10 mouse cellular contexts compared by ENCODE assay signal in the genomic region with DNA sequence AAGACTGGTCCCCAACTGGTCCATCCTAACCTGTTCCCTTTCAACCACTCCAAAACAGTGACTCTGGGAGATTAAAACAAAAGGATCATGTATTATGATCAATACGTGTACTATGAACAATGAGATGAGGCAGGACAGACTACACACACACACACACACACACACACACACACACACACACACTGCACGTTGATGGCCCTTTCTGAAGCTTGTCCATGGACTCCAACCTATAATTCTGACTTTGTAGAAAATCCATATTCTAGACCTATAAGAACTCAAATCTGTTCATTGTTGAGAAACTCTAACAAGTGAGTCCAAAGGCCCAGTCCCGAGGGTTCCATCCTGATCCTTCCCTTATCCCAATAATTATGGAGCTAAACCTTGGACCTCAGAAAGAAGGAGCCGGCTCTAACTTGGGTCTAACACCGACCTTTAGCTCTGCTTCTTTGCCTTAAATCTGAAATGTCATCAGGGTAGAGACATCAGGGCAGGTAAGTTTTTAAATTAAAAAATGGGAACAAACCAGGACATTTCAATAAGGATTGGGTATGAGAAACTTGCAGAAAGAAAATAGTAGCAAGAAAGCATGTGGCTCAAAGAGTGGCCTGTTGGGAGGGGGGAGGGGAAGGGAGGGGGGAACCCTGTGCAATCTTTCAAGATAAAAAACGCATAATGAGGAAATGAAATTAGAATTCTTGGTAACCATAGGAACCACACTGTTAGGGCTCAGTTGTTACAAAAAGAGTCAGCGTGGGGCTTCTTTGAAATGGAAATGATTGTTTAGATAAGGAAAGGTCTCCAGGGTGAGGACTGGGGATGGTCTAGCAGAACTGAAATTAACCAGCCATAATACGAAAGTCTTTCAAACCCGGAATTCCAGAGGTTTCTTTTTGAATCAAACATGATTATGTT.
DNase-seq lines count a peak whose midpoint lies in the region; ATAC-seq lines count a peak whose summit lies in the region.
"Had no signal": no experiment of that assay in that cellular context is flagged by ENCODE, and none has a peak within 500 bp of the region (broad histone marks: within the 10 kb centered on the region; RNA-seq: fewer than 3 reads in every experiment).

No protein-coding gene starts in this region.

- no peak overlapping the region for H3K9ac ChIP-seq in hindbrain, embryonic 12.5 days
- no peak overlapping the region for H3K9ac ChIP-seq in midbrain, embryonic 16.5 days (ENCODE audit: low read depth, low read length)

- peak overlapping the region; percentile 32; the same call in 1 of the 2 replicates for H3K27ac ChIP-seq in hindbrain, embryonic 12.5 days
- H3K27ac ChIP-seq in midbrain, embryonic 16.5 days (ENCODE audit: low read length): peak overlapping the region; percentile 40; the same call in 1 of the 2 replicates

- H3K27me3 ChIP-seq in hindbrain, embryonic 12.5 days: no peaks in the 10 kb centered on the region
- H3K27me3 ChIP-seq in midbrain, embryonic 16.5 days (ENCODE audit: control insufficient read depth, insufficient read depth, low read depth, low read length): no peaks in the 10 kb centered on the region

- DNase-seq in frontal cortex, postnatal 25 days (ENCODE audit: low spot score in 2 of 2): no peak
- DNase-seq in embryo, embryonic 10 days (ENCODE audit: low spot score): peak; percentile 67
- no peak for DNase-seq in right cerebral cortex, postnatal 36 days (ENCODE audit: low spot score in 2 of 2)
- no peak for DNase-seq in cerebellum, postnatal 14 days
- DNase-seq in thymus, postnatal 25 days: no peak
- DNase-seq: heart, postnatal 10 days had no signal

- no peaks in the 10 kb centered on the region for H3K9me3 ChIP-seq in hindbrain, embryonic 12.5 days (replicated peaks)
- no peaks in the 10 kb centered on the region for H3K9me3 ChIP-seq in midbrain, embryonic 16.5 days (replicated peaks; ENCODE audit: control insufficient read depth, low read length, poor library complexity, severe bottlenecking)

- H3K4me1 ChIP-seq in hindbrain, embryonic 12.5 days: peaks cover 16% of the 10 kb centered on the region
- H3K4me1 ChIP-seq in midbrain, embryonic 16.5 days (ENCODE audit: control insufficient read depth, insufficient read depth, low read length): peaks cover 12% of the 10 kb centered on the region

- no peak overlapping the region for H3K4me3 ChIP-seq in hindbrain, embryonic 12.5 days
- no peak overlapping the region for H3K4me3 ChIP-seq in midbrain, embryonic 16.5 days (ENCODE audit: low read depth, low read length)
- H3K4me3 ChIP-seq: erythroblast, embryonic 14.5 days had no signal

- ATAC-seq in frontal cortex, adult (ENCODE audit: low TSS enrichment): peak; percentile 20
- peak; percentile 84 for ATAC-seq in hindbrain, embryonic 12.5 days (ENCODE audit: low FRiP score)
- peak; percentile 92 for ATAC-seq in midbrain, embryonic 16.5 days

- WGBS in hindbrain, embryonic 12.5 days: 31% methylated on average over 9 of the region's 9 CpGs
- 17% methylated on average over 9 of the region's 9 CpGs for WGBS in midbrain, embryonic 16.5 days

- no peak overlapping the region for H3K4me2 ChIP-seq in hindbrain, embryonic 12.5 days (replicated peaks)
- peak overlapping the region; percentile 10; the same call in 1 of the 2 replicates for H3K4me2 ChIP-seq in midbrain, embryonic 16.5 days (ENCODE audit: low read length)

- H3K36me3 ChIP-seq in hindbrain, embryonic 12.5 days: no peaks in the 10 kb centered on the region
- no peaks in the 10 kb centered on the region for H3K36me3 ChIP-seq in midbrain, embryonic 16.5 days (ENCODE audit: control insufficient read depth, insufficient read depth, low read length)

Comparison
In these comparisons a context has a peak if more than half of its experiments do, and no peak if none do; other contexts are left out.
1. ATAC-seq: peak in every context shown above with its lines; median percentile 92 in midbrain, embryonic 16.5 days; 84 in hindbrain, embryonic 12.5 days; 20 in frontal cortex, adult.